Mouse (Mus musculus) megakaryocyte progenitor cell, adult 5-6 weeks (primary cell): ENCODE results near the gene Sptbn4. TPM values are rescaled to one million over a fixed set of nuclear protein-coding genes. Genes with fewer than 3 reads are reported as not detected.

Experiments
- ATAC-seq: replicated peaks from 2 replicates; pipeline ENCODE4 v1.8.0; 2016; ENCODE audit warnings: mild to moderate bottlenecking, moderate TSS enrichment, inconsistent platforms; ENCODE audit not compliant: poor library complexity
- total RNA-seq, 2 experiments: library from RNA; stranded (forward) in 1 of 2; stranded (reverse) in 1 of 2; fragments of 157-497, 149-512 nt in 1 of 2; fragments of 200-1000 nt in 1 of 2; gene quantifications; 2 replicates each; pipeline versions ENCODE4 v1.2.3 to v1.2.4; 2015 to 2017

Gene Sptbn4
- total RNA-seq, 2 experiments from 2014 or later, result 0.02 TPM; not detected in 1

DNA sequence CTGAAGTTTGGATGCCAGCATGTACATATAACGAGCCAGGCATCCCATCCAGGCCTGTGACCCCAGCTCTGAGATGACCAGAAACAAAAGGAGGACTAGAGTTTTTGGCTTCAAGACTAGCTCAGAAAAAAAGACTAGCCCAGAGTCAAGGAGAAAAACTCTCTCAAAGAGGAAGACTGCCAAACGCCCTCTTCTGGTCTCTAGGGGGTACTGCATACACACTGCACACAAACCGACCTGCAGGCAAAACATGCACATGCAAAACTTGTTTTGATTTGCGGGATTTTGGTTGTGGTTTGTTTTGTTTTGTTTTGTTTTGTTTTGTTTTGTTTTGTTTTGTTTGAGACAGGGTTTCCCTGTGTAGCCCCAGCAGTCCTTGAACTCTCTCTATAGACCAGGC is 7.5 kb downstream of the Sptbn4 start:
- ATAC-seq, result 0 out of 2 replicates have a peak, but pooled peaks have one; percentile 44

DNA sequence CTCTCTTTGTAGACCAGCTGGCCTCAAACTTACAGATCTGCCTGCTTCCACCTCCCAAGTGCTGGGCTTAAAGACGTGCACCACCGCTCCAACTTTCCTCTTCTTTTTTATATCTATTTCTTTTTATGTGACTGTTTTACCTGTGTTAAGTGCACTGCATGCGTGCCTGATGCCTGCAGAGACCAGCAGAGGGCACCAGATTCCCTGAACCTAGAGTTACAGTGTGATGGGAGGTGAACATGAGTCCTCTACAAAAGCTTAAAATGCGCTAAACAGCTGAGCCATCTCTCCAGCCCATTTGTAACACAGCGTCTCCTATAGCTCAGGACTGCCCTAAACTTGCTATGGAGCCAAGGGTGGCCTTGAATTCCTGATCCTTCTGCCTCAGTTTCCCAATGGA is 9.9 kb downstream of the Sptbn4 start:
- ATAC-seq, result peak; percentile 92

DNA sequence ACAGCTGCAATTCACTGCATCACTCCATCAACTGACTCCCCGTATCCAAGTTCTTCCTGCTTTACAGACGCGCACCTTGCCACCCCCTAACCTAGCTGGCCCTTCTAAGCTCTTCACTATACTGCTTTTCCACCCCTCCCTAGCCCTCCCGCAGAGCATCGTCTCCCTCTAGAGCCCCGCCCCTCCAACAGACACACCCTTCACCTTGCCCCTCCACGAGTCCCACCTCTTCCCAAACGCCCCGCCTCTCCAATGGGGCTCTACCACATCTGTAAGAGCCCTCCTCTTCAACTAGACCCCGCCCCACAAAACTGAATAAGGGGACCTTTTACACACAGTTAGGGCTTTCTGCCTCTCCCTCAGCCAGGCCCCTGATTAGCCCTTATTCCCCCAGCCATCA is 13.7 kb downstream of the Sptbn4 start:
- ATAC-seq, result peak; percentile 35

DNA sequence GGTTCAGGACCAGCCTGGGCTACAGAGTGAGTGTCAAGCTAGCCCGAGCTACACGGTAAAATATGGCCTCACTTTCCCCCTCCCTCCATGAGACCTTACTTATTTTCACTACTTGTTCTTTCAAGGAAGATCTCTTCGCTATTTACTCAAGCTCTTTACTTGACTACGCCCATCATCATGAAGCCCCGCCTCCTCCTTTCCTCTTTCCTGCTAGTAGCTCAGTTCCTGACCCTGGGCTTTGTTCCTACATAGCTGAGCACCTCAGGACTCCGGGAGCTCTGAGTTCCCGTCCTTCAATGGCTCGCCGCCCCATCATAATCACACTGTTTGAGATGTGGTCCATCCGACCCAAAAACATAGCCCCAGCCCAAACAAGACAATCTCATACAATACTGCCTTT is 14.1 kb downstream of the Sptbn4 start:
- ATAC-seq, result no peak

DNA sequence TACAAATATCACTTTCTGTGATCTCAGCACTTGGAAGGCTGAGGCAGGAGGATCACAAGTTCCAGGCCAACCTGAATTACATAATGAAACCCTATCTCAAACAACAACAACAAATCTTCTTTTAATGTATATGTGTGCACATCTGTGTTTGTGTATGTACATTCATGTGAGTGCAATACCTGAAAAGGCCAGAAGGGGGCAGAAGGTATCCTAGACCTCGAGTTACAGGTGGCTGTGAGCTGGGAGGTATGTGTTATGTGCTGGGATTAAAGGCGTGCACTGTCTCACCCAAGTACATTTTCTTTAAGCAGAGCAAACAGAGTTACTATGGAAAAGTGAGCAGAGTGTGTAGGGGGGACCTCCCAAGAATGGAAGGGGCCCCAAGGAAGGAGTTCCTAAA is 18.4 kb downstream of the Sptbn4 start:
- no peak for ATAC-seq

DNA sequence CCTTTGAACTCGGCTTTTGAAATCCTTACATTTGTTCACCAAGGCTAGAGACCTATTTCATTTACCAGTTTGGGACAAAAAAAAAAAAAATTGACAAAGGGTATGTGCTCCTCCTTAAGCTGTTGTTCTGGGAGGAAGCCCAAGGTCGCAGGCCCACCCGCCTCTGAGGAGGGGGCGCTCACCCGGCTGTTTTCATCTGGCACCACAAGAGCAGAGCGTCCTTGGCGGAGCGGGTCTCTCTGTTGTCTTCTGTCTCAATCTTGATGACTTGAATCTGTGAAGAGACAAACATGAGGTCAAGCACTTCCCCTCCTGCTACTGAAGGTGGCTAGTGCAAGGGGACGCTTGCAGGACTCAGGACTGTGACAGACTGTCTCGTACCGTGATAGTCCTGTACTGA is 19.5 kb downstream of the Sptbn4 start:
- no peak for ATAC-seq

DNA sequence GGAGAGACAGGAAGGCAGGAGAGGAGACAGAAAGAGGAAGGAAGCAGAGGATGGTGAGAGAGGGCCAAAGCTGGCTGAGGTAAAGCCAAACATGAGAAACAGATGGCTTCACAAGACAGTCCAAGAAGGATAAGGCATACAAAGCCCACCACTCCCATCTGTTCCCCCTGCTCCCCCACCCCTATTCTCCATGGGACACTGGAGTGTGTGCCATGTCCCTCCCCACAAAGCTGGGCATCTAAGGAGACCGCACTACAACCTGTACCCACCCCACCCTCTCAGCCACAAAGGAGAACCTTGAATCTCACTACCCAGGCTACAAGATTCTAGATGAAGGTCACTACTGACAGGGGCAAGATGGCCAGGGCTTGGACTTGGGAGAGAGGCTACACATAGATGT is 20.1 kb downstream of the Sptbn4 start:
- no peak for ATAC-seq

DNA sequence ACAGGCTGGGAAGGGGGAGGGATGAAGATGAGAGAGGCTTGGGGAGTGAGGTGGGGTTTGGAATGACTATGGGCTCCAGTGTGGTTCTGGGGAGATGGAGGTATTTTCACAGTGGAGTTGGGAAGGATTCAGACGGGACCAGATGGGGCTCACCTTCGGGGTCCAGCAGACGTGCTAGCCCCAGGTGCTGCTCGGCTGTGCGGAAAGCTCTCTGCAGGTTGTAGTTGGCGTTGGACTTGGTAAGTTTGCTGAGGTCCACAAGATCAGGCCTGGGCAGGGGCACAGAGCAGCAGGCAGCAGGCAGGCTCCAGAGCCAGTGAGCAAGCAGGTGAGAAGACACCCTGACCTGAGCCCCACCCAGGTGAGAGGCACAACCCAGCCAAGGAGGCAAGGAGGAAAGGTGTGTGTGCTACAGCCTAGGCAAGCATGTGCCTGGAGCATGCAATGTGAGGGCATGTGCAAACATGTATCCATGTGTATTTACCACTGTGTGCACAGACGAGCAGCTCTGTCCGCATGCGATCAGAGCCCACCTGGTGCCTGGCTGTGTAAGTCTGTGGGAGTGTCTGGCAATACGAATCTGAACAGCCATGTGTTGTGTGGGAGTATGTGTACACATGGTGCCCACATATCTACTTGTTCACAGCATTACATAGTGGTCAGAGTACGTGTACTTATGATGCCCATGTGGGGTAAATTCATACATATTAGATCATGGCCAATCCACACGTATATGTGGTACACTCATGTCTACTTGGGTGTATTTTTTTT is 23.7 kb downstream of the Sptbn4 start:
- no peak for ATAC-seq

DNA sequence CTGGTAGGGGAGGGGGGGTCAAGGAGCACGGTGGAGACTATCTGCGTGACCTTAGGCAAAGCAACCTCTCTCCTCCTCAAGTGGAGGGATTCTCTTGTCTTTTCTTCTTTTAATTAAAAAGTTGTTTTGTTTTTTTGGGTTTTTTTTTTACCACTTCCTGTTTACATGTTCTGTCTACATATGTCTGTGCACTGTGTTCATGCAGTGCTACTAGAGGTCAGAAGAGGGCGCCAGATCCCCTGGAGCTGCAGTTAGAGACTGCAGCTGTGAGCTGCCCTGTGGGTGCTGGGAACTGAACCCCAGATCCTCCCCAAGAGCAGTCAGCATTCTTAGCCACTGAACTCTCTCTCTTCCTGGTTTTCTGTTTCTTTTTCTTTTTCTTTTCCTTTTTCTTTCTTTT is 28.4 kb downstream of the Sptbn4 start:
- peak; percentile 69 for ATAC-seq

DNA sequence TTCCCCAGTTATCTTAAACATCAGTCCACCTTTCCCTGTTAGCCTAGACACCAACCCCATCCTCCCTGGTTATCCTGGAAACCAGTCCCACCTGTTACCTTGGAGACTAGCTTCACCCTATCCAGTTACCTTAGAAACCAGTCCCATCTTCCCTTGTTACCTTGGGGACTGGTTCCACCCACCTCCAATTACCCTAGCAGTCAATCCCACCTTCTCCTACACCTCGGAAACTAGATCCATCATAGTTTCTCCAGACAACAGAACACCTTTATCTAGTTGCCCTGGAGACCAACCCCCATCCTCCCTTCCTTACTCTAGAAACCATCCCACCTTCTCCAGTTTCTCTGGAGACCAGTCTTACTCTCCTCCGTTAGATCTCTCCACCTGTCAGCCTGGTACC is 30.3 kb downstream of the Sptbn4 start:
- no peak for ATAC-seq

DNA sequence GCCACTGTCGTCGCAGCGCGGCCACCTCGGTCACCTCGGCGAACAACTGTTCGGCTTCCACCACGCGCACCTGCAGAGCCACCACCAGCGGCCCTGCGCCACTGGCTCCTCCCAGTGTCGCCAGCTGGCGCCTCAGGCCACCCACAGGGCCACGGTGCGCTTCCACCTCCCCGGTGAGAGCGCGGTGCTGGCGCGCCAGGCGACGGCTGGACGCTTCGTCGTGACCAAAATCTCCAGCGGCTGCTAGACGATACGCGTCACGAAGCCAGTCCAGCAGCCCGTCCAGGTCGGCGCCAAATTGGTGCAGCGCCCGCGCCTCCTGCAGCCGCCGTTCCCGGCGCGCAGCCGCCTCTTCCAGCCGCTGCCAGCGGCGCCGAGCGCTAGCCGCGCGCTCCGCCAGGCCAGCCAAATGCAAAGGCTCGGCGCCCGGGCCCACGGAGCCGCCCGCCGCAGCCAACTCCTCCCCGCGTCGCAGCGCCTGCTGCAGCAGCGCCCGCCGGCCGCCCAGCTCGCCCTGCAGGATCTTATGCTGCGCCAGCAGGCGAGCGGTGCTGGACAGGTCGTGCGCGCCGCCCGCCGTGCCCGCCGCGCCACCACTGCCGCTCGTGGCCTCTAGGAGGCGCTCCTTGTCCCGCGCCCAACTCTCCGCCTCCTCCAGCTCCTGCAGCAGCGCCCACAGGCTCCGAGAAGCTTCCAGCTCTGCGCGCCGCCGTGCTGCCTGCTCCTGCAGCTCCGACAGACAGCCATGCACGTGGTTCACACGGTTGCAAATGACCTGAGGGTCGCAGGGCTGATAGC is 38.9 kb downstream of the Sptbn4 start:
- ATAC-seq, result peak; percentile 94

DNA sequence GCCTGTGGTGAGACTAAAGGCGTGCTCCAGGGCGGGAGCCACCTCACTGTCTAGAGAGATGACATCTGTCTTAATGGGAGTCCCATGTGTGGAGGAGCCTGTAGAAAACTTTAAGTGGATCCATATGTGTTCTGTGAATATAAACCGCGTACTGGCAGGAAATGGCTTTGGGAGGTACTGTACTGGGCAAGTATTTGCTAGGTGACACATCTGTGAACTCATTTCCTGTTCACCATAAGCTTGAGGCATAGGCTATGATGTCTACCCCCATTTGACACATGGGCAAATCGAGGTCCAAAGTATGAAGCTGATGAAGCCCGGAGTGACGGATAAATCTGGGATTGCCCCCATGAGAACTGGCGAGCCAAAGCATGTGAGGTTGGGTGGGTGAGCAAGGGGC is 39.7 kb downstream of the Sptbn4 start:
- no peak for ATAC-seq

DNA sequence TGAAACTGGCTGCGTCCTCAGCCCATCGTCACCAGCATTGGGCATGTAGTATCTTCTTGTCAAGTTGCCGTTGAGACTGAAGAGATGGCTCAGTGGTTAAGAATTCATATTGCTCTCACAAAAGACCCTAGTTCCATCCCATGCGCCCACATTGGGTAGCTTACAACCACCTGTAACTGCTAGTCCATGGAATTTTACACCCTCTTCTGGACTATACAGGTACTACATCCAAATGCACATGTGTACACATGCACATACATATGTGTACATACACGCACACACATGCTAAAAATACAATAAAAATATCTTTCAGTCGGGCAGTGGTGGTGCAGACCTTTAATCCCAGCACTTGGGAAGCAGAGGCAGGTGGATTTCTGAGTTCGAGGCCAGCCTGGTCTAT is 41.0 kb downstream of the Sptbn4 start:
- ATAC-seq, result no peak

DNA sequence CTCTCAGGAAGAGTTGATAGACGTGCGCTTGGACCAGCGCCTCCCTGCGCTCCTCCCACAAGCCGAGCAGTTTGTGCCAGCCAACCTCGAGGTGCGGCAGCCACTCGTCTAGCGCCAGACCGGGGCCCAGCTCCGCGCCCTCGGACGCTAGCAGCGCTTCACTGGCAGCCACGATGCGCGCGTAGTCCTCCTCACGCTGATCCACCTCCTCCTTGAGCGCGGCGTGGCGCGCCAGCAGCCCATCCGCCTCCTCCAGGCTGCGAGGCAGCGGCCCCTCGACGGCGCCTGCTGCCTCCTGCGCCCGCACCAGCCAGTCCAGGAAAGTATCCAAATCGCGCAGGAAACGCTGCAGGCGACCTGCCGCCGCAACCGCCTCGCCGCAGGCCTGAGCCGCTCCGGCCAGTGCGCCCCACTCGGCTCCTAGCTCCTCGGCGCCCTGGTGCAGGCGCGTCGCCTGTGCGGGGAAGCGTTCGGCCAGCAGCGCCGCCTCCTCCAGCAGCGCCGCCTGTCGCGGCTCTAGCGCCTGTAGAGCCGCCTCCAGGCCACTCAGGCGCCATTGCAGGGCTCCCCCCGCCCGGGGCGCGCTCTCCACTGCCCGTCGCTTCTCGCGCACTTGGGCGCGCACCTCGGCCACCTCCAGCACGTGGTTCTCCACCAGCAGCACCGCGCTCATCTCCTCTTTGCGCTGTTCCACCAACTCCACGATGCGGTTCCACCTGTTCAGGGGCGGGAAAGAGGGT is 43.1 kb downstream of the Sptbn4 start:
- 0 out of 2 replicates have a peak, but pooled peaks have one; percentile 18 for ATAC-seq

DNA sequence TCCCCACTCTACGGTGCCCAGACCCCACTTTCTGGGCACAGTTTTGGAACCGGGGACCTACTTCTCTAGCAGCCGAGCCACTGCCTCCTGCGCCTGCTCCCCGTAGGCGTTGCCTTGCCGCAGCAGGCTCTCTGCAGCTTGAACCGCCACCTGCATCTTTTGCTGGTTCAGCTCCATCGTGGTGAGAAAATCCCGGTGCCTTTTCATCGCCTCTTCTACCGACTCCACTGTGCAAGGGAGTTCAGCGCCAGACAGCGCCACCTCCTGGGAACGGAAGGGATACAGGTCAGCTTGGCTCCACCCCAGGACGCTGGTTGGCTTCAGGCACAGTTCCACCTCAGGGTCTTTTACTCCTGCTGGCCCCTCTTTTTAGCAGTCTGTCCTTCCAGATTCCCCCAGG is 44.8 kb downstream of the Sptbn4 start:
- ATAC-seq, result peak; percentile 88

DNA sequence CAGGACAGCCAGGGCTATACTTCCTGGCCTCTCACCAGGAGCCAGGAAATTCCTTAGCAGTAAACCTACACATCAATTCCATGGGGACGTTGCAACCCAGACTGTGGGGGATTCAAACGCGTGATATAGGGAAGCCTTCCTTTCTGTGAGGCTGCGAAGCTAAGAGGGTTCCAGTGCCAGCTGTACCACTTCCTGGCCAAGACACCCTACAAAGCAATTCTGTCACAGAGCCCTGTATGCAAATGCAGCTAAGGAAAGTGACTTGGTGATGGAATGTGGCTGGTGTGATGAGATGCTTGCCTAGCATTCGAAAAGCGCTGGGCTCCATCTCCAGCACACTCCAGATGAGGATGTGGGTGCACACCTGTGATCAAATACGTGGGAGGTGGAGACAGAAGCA is 46.9 kb downstream of the Sptbn4 start:
- ATAC-seq, result no peak

DNA sequence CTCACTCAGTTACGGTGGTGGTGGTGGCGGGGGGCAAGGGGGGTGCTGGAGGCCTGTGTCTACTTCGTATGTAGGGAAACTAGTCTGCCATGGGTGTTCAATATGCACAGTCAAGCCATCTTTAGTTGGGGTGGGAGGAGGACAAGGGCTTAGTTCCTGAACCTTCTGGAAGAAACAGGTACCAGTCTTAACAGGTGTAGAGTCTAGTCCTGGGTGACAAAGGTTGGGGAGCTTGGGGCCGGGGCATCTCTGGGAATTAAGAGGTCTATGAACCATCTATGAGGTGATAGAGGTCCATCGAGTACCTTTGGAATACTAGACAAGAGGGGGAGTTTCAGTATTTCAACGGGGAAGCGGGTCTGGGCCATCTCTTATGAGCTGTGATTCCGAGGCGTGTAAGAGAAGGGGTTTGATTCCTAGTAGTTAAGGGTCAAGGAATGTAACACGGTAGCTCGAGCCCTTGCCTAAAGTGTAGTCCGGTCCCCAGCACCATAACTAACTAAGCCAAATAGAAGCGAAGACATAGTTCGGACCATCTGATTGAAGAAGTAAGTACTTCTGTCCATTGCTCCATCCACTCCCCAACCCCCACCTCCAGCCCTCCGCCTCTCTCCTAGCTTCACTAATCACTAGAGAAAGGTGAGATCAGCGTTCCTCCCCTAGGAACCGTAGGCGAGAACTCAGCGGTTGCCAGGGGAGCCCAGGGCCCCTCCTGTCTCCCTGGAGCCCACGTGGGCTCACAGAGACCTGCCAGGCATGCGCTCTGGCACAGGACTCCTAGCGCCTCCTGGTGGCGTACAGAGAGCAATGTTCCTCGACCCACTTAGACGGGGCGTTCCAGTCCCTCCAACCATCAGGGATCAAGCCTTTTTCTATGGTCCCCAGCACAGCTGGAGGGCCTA is 50.2 kb downstream of the Sptbn4 start:
- ATAC-seq, result peak; percentile 95

DNA sequence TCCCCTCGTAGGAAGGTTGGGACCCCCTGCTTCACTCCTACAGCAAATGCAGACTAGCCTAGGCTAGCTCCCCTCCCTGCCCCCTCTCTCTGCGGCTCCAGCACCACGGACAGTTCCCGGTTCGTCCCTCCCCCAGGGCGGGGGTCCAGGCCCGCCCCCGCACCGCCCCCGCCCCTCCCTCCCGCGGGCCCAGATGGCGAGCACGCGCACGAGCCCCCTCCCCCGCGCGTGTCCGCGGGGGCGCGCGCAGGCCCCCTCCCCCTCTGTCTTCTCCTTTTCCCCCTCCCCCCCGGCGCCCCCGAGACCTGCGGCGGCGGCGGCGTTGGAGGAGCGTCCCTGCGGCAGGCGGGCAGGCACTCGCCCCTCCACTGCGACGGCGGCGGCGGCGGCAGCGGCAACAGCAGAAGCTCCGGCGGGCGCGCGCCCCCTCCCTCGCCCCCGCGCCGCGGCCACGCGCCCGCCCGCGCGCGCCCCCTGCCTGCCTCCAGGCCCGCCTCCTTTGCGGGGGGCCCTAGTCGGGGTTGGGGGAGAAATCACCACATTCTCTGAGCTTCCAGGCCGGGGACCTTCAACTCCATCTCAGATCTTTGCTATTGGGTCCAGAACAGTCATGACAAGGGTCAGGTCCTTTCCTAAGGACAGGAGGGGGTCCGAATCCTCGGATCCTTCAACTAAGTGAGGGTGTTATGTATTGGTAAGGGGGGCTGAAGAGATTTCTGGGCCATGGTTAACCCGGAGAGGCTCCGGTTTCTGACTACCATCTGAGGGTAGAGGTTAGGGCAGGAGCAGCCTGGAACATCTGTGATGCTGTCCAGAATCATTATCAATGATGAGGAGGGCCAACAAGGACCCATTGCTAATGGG is 51.1 kb downstream of the Sptbn4 start:
- ATAC-seq, result peak; percentile 49

DNA sequence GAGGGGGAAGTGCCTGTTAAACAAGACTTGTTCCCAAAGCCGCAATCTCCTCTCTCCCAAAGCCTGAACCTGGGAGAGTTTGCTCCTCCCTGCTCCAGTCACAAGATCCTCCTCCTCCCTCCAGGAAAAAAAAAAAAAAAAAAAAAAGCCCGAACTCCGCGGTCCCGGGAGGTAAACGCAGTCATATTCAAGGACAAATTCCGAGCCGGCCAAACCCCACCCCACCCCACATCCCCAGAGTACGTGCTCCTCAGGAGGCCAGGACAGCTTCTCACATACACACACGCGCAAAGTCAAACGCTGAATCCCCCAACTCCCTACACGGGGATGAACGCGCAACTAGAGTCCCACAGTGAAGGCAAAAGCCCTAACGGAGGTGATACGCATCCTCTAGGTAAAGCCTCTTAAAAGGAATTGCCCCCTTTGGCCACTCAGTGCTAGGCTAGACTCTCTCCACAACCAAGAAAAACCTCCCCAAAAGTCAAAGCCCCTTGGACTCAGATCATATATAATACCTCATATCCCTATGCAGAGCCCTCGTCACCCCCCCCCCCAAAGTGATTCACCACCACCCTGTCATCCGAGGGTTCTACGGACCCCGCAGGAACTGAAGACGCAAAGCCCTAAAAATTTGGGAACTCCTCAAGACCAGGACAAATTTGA is 51.8 kb downstream of the Sptbn4 start:
- ATAC-seq, result no peak
